Mouse (Mus musculus): ENCODE results near the gene Sgk2.

Sgk2 gene

DNA sequence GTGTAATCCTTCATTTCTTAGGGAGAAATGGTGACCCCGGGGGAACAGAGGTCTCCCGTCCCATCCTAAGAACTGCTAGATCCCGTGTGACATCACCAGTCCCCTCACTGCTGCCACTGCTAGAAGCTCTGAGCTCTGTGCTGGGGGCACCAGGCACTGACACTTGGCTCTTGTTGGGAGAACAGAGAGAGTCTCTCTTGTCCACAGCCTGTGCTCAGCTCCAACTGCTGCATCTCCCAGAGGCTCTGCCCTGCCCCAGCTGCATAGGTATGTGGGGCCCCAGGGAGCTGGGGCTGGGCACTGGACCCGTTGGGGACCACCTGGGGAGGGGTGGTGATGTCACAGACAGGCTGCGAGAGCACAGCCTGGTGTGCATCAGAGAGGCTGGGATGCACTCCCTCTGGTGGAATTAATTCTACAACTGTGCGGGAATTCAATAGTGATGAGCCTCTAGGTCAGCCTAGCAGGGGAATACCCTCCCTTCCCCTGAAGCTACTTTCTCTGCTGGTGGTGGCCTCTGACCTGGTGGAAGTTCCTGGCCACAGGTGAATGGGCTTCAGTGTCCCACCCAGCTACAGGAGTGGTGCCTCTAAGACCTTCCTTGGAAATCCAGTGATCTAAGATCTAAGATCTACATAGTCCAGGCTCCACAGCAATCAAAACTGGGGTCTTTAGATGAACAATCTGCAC lies 4.4 kb downstream of the Sgk2 start:
- no peak for DNase-seq (ENCODE audit: low spot score in 2 of 2)

DNA sequence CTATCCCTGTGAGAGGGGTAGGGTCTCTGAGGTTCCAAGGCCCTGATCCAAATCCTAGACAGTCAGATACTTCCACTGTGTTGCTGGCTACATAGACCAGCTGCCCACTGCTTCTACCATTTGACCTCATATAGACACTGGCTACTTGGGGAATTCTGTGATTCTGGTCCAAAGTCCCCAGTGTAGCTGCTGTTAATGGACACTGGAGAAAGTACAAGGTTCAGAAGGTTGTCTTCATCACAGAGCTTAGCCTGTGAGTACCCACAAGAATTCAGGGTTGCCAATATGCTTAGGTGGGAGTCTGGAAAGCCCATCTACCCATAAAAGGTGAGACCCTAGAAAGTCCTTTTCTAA lies 4.9 kb downstream of the Sgk2 start:
- DNase-seq (ENCODE audit: low spot score in 2 of 2), result no peak

GRCm38 (mm10) chr2:162993881-162994616 lies 6.9 kb downstream of the Sgk2 start:
- no peak for DNase-seq (ENCODE audit: low spot score in 2 of 2)

DNA sequence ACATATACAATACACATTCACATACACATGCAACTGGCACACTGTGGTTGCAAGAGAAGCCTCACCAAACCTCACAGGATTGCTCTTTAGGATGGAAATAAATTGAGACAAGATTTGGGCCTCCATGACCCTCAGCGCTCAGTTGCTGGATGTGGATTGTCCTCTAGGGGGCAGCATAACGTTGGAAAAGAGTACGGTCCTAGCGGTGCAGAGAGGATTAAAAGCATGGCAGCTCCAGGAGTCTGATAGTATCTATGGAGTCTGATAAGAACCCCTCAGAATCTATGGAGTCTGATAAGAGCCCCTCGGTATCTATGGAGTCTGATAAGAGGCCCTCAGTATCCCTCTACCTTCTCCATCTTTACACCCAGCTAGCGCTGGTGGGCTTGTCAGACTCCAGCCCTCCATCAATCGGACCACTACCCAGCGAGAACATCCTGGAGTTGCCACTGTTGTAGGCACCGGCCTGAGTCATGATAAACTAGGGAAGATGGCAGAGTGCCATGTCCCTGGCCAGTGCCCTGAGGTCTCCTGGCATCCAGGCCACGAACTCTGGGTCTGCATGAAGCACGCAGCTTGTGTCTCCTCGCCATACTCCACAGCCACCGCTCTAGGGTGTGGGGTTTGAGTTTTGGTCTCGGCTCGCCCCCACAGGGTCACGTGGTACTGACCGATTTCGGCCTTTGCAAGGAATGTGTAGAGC lies 11.5 kb downstream of the Sgk2 start:
- peak; percentile 46 for DNase-seq (ENCODE audit: low spot score in 2 of 2)

DNA sequence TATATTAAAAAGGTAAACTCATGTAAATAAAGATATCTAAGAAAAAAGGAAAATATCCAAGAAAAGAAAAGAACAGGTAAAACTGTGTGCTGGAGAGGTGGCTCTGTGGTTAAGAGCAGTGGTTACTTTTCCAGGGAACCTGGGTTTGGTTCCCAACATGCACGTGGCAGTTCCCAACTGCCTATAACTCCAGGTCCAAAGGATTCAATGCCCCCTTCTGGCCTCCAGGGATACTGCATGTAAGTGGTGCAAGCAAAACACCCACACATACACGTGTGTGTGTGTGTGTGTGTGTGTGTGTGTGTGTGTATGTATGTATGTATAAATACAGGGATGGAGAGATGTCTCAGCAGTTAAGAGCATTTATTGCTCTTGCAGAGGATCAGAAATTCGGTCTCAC lies 12.6 kb downstream of the Sgk2 start:
- DNase-seq (ENCODE audit: low spot score in 2 of 2), result peak in 1 of 2 experiments; percentile 30

GRCm38 (mm10) chr2:163001071-163001470 lies 13.9 kb downstream of the Sgk2 start:
- DNase-seq (ENCODE audit: low spot score in 2 of 2), result no peak

DNA sequence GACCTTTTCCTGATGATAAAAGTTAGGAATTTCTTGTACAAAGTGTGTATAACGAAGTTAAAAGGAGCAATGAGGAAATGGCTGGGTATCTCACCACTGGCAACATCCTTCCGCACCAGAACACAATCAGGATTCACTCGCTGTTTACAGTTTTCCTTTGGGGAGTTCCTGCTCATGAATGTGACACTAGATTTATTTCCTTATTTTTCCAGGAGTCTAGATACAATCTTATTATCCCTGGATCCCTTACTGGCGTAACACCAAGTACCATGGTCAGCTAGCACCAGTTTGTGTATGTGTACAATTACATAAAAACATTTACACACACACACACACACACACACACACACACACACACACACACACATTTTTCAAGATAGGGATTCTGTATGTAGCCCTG lies 20.2 kb downstream of the Sgk2 start:
- DNase-seq (ENCODE audit: low spot score in 2 of 2), result no peak

- peak; percentile 91 for DNase-seq (ENCODE audit: low spot score in 2 of 2)
Measured at GRCm38 (mm10) chr2:163016916-163017743, 30.0 kb downstream of the Sgk2 start, which contains the start of gene Ift52. Gene Ift52 (plus strand): TSS chr2:163017354.

- no peak for DNase-seq (ENCODE audit: low spot score in 2 of 2)
Measured at GRCm38 (mm10) chr2:163031289-163031688, 44.2 kb downstream of the Sgk2 start.

- DNase-seq (ENCODE audit: low spot score in 2 of 2), result no peak
Measured at GRCm38 (mm10) chr2:163031757-163032156, 44.6 kb downstream of the Sgk2 start.

DNA sequence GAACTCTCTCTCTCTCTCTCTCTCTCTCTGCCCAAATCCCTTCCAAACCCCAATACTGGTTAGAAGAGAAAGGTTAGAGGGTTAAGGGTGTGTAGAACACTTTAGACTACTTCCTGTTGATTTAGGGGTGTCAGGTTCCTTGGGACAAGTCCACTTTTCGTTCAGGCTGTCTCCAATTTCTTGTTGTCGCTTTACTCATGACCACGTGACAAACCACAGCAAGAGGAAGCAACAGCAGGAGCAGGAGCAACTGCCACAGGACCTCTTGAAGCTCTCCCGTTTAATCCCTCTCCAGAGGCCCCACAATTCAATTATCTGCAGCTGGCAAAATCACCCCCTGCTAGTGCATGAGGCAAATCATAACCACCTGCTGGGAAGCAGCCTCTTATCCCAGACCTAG lies 45.5 kb downstream of the Sgk2 start:
- DNase-seq (ENCODE audit: low spot score in 2 of 2), result no peak

- no peak for DNase-seq (ENCODE audit: low spot score in 2 of 2)
Measured at GRCm38 (mm10) chr2:163039940-163040339, 52.8 kb downstream of the Sgk2 start.

DNA sequence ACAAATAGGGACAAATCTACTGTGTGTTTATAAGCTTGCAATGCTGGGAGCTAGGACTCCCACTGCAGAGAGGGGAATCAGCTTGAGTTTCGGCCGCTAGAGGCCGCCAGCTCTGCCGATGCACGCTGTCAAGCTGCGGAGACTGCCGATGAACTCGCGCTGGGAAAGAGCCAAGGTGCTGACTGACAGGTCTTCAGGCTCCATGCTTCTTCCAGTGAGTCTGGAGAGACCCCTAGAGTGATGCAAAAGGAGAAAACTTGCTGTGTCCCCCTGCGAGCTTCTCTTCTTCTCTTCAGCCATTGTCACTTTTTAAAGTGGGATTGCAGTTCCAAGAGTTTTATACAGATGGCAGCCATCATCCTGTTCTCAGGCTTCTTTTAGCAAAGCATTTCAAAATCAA lies 61.0 kb downstream of the Sgk2 start:
- peak; percentile 52 to 55 for DNase-seq (ENCODE audit: low spot score in 2 of 2)

DNA sequence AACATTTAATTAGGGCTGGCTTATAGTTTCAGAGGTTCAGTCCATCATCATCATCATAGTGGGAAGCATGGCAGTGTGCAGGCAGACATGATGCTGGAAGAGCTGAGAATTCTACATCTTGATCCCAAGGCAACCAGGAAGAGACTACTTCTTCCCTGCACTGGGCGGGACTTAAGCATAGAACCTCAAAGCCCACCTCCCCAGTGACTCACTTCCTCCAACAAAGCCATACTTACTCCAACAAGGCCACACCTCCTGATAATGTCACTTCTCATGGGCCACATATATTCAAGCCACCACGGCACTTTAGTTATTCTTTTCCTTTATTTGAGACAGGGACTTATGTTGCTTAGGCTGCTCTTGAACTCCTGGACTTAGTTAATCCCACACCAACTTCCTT lies 62.0 kb downstream of the Sgk2 start:
- DNase-seq (ENCODE audit: low spot score in 2 of 2), result no peak

DNA sequence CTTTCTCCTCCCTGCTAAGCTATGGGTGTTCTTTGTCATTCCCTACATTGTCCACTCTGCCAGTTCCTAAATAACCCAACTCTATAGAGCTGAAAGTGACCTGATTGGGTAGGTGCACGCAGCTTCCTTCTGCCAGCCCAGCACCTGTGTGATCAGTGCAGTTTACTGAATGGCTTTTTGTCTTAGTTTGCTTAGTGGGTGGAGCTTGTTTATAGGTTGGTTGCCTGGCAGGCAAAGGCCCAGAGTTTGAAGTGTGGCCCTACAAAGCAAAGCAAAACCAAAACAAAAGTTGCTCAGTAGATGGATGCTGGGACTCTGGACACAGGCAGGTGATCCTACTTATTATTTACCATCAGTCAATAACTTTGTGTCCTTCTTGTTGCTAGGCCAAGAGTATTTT lies 64.6 kb downstream of the Sgk2 start:
- DNase-seq (ENCODE audit: low spot score in 2 of 2), result no peak

- DNase-seq (ENCODE audit: low spot score in 2 of 2), result no peak
Measured at GRCm38 (mm10) chr2:163052101-163052500, 65.0 kb downstream of the Sgk2 start.

DNA sequence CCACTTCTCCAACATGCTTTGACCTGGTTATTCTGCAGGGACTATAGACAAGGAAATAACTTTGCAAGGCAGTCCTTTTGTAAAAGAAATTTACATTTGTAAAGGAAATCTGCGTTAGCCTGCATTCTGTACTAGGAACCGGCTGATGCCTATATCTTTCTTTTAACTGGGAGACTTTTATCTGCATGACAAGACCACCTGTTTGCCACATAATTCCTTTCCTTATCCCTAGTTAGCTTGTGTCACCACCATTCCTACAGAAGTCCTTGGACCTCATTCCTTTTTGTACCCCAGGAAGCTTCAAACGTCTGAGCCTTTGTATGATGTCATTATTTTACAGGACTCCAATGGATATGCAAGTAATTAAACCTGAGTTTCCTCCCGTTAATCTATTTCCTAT lies 65.7 kb downstream of the Sgk2 start:
- DNase-seq (ENCODE audit: low spot score in 2 of 2), result no peak

DNA sequence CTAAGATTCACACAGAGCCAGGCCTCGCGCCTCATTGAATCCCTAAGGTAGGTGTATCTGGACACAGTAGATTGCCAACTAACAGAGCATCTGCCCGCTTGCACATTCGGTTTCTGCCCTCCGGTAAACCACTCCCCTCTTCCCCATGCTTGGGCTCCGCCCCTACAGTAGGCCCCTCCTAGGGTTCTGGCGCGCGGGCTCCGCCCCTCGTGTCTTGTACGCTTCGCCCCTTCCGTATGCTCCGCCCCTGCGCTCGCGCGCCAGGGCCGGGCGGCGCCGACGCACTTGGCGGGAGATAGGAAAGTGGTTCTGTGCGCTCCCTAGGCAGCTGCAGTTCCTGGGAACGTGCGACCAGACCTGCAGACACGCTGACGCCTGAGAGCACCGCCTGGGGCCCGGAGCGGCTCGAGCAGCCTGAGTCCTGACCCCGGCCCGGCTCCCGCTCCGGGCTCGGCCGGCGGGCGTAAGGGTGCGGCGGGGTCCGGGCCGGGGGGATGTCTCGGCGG lies 67.3 kb downstream of the Sgk2 start, which contains the start of gene Mybl2:
Mybl2 (plus strand) TSS at position 353 of the 506 bp plus-strand sequence.
- peak; percentile 84 to 92 for DNase-seq (ENCODE audit: low spot score in 2 of 2)

- DNase-seq (ENCODE audit: low spot score in 2 of 2), result no peak
Measured at GRCm38 (mm10) chr2:163054891-163055494, 67.9 kb downstream of the Sgk2 start.

- DNase-seq (ENCODE audit: low spot score in 2 of 2), result no peak
Measured at GRCm38 (mm10) chr2:163055715-163056114, 68.6 kb downstream of the Sgk2 start.

- no peak for DNase-seq (ENCODE audit: low spot score in 2 of 2)
Measured at GRCm38 (mm10) chr2:163056584-163056983, 69.5 kb downstream of the Sgk2 start.
